Mouse (Mus musculus) kidney, adult 11 months (tissue): ENCODE results near the gene Bsg.
"Not testable (repeated sequence)": the region's sequence is repeated elsewhere in the genome, so short reads cannot be mapped to it uniquely, and the experiment has no call there.

Experiments used
- DNase-seq: peaks from one replicate; pipeline ENCODE4 v3.0.0; 2022

Bsg gene

GRCm38 (mm10) chr10:79682916-79683582 lies 21.2 kb upstream of the Bsg start:
- peak; percentile 75 for DNase-seq

- DNase-seq: peak; percentile 49
Observed at GRCm38 (mm10) chr10:79683726-79684640, 20.3 kb upstream of the Bsg start.

- DNase-seq: no peak
Observed at GRCm38 (mm10) chr10:79684770-79685600, 19.3 kb upstream of the Bsg start.

GRCm38 (mm10) chr10:79686219-79686618 lies 18.1 kb upstream of the Bsg start:
- no peak for DNase-seq

- DNase-seq: no peak
Observed at GRCm38 (mm10) chr10:79686691-79687090, 17.6 kb upstream of the Bsg start.

- no peak for DNase-seq
Observed at GRCm38 (mm10) chr10:79687513-79687912, 16.8 kb upstream of the Bsg start.

- DNase-seq: no peak
Observed at GRCm38 (mm10) chr10:79688720-79689119, 15.6 kb upstream of the Bsg start, which contains the start of gene Gzmm. TSS of gene Gzmm (plus strand) at chr10:79689020.

- no peak for DNase-seq
Observed at GRCm38 (mm10) chr10:79689178-79689577, 15.1 kb upstream of the Bsg start.

- no peak for DNase-seq
Observed at GRCm38 (mm10) chr10:79691986-79692548, 12.2 kb upstream of the Bsg start.

GRCm38 (mm10) chr10:79693580-79694378 lies 10.5 kb upstream of the Bsg start:
- DNase-seq: no peak

- no peak for DNase-seq
Observed at GRCm38 (mm10) chr10:79694379-79694655, 10.0 kb upstream of the Bsg start.

GRCm38 (mm10) chr10:79695231-79696128 lies 8.8 kb upstream of the Bsg start:
- peak; percentile 64 for DNase-seq

GRCm38 (mm10) chr10:79696129-79696651 lies 8.1 kb upstream of the Bsg start:
- DNase-seq: no peak

GRCm38 (mm10) chr10:79697916-79698315 lies 6.4 kb upstream of the Bsg start:
- no peak for DNase-seq

- no peak for DNase-seq
Observed at GRCm38 (mm10) chr10:79698459-79698858, 5.8 kb upstream of the Bsg start.

GRCm38 (mm10) chr10:79700676-79701075 lies 3.6 kb upstream of the Bsg start:
- DNase-seq: no peak

GRCm38 (mm10) chr10:79701443-79702129 lies 2.7 kb upstream of the Bsg start:
- peak; percentile 77 for DNase-seq

GRCm38 (mm10) chr10:79702970-79703369 lies 1.3 kb upstream of the Bsg start:
- not testable (repeated sequence) for DNase-seq

- DNase-seq: no peak
Observed at GRCm38 (mm10) chr10:79703541-79703940, 750 bp upstream of the Bsg start.

GRCm38 (mm10) chr10:79704970-79705360 lies 674 bp downstream of the Bsg start:
- DNase-seq: no peak
